Mouse (Mus musculus) cerebral cortex, adult 2 months (tissue): Measurements from ENCODE around the gene Gpr141.

Source experiments
- WGBS: fragments of 180-500 bp; shearing (Covaris S2); methylation state at CpG from one replicate; pipeline ENCODE4 v1.1.7; 2018; 5-methylcytosine and 5-hydroxymethylcytosine counted together

Gene Gpr141

DNA sequence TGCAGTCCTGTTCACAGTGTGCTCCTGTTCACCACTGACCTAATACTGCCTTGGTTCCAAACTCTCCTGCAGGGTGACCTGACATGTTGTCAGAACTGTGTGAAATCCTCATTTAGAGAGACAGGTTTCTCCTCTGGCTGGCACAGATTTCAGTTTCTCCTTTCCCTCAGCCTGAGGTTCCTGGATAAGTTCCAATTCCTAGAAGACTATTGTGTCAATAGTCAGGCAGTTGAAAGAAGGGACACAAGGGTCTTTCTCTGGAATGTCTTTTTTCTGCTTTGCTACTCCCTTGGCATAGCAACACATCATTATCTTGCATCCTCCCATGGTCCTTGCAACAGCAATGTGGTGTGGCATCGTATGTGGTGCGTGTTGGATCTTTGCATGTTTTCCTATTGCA is 106.9 kb downstream of the Gpr141 start:
- WGBS = 72% methylated on average over 2 of the region's 2 CpGs

GRCm38 (mm10) chr13:19703806-19704205 is 120.3 kb downstream of the Gpr141 start:
- WGBS = 44% methylated on average over 4 of the region's 4 CpGs

DNA sequence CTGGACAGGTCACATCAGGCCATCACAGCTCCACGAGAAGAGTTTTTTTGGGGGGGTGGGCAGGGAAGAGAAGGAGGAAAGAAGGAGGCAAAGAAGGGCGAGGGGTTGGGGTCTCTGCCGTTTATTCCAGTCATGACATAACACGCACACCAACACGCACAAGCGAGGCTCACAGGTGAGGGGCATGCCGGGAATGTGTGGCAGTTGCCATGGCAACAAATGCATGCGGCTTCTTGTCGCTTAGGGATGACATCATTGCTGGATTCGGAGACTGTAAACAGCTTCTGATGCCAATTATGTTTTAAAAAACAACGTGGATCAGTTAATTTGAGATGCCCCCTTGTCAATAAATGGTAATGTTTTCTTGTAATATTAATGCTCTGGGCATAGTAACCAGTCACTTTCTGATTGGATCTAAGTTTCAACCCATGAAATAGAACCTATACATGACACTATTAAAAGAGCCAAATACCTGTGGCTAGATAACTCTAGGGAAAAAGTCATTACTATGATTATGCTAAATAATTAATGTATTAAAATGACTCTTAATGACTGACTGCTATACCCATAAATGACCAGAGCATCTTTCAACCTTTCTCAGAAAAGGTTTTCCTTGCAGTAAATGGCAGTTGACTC is 122.5 kb downstream of the Gpr141 start:
- WGBS = 23% methylated on average over 11 of the region's 11 CpGs

DNA sequence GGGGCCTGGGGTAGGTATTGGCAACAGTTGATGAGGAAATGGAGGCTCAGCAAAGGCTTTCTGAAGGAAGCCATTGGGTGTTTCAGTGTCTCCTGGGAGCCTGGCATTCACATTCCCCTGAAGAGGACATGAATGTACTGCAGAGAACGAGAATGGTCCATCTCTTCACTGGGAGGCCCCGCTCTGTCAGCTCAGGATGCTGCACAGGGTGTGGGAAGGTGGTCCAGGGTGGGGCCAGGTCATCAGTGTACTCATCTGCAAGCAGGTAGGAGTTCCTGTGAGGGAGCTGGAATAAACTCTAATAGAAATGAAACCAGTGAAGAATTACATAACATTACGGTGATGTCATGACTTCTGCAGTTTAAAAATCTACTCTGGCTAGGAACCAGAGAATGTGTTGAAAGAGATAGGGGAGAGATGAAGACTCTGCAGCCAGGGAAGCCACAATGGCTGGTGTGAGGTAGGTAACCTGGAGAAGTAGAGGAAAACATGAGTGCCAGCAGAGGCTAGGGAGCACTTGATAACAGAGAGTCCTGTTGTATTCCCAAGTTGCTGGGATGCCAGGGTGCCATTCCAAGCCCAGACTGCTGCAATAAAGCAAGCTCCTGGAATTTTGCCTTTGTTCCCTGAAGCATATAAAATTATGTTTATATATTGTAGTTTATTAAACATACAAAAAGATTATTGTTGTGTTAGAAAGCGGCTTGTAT is 123.2 kb downstream of the Gpr141 start:
- 82% methylated on average over 4 of the region's 4 CpGs for WGBS
